ENCODE assay signal across 8 mouse cellular contexts in the genomic region with DNA sequence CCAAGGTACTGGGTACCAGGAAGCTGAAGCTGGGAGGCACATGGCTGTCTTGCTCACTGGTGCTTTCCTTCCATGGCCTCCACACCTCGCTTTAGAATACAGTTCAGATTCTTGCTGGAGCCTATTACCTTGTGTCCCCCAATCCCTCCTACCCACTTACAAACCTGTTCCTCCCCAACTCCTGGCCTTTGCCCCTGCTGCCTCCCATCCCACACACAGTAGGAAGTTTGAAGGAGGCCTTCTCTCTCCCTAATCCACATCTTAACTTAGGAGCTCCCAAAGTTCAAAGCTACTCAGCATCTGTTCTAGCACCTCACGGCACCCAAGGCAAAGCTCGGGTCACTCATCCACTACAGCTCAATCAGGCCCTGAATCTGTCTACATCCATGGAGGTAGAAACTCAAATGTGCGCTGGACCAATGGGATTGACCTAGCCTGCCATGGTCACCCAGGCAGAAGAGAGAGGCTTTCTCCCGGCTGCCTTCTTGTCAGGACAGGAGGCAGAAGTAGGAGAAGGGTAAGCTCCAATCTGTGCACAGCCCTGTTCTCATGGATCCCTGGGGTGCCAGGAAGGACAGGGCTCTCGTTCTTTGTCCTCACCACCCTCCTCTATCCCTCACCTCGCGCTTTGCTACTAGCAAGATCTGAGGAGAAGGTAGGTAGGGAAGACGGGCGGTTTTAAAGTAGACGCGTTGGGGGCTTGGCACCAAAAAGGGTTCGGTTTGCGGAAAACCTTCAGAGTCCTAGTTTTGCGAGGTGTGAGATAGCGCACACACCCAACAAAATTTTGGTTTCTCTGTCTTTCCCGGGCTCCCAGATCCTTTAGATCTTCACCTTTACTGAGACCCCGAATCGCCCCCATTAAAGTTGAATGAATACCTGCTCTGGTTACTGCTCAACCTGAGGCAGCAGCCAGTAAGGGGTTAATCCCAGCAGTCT. TPM values are rescaled to one million over a fixed set of nuclear protein-coding genes. Genes with fewer than 3 reads are reported as not detected.
DNase-seq lines count a peak whose midpoint lies in the region; ATAC-seq and TF ChIP-seq lines count a peak whose summit lies in the region.

No protein-coding gene starts in this region.

- H3K27ac ChIP-seq in hindbrain, embryonic 12.5 days, result peak overlapping the region; percentile 87
- peak overlapping the region; percentile 85 for H3K27ac ChIP-seq in liver, postnatal 0 days (ENCODE audit: low read depth)

- WGBS in hindbrain, embryonic 12.5 days, result 8% methylated on average over 19 of the region's 19 CpGs
- WGBS in liver, postnatal 0 days (ENCODE audit: insufficient replicate concordance), result 11% methylated on average over 19 of the region's 19 CpGs

- no peaks in the 10 kb centered on the region for H3K79me2 ChIP-seq in C2C12 (ENCODE audit: control insufficient read depth, insufficient read depth)

- peak overlapping the region; percentile 74 for H3K4me2 ChIP-seq in hindbrain, embryonic 12.5 days (replicated peaks)
- H3K4me2 ChIP-seq in liver, postnatal 0 days (ENCODE audit: low read depth, low read length), result peak overlapping the region; percentile 85

- H3K4me1 ChIP-seq in hindbrain, embryonic 12.5 days, result peaks cover 19% of the 10 kb centered on the region
- H3K4me1 ChIP-seq in liver, postnatal 0 days (ENCODE audit: insufficient read depth), result peaks cover 10% of the 10 kb centered on the region

- peak; percentile 44 for ATAC-seq in hindbrain, embryonic 12.5 days (ENCODE audit: low FRiP score)
- peak; percentile 8; the same call in 1 of the 2 replicates for ATAC-seq in liver, postnatal 0 days

- H3ac ChIP-seq in C2C12 (ENCODE audit: control insufficient read depth, insufficient read length, low read depth), result peak overlapping the region; percentile 39

- H3K9ac ChIP-seq in hindbrain, embryonic 12.5 days, result peak overlapping the region; percentile 67
- peak overlapping the region; percentile 67 for H3K9ac ChIP-seq in liver, postnatal 0 days (replicated peaks)

- TF ChIP-seq CTCF in C2C12 (IDR thresholded peaks at IDR 0.05; ENCODE audit: control insufficient read depth, insufficient read depth, insufficient read length), result no peak
- TF ChIP-seq CTCF in liver, postnatal 0 days (IDR thresholded peaks at IDR 0.05; ENCODE audit: low read depth), result no peak

- TF ChIP-seq EP300 in liver, postnatal 0 days (IDR thresholded peaks at IDR 0.05; ENCODE audit: low read depth), result no peak

- H3K79me3 ChIP-seq in C2C12 (ENCODE audit: low read depth), result no peaks in the 10 kb centered on the region

- no peaks in the 10 kb centered on the region for H3K27me3 ChIP-seq in C2C12 (ENCODE audit: control insufficient read depth, insufficient read depth, insufficient read length)
- no peaks in the 10 kb centered on the region for H3K27me3 ChIP-seq in hindbrain, embryonic 12.5 days
- H3K27me3 ChIP-seq in liver, postnatal 0 days (ENCODE audit: insufficient read depth, low read length), result no peaks in the 10 kb centered on the region

- no peaks in the 10 kb centered on the region for H3K36me3 ChIP-seq in C2C12 (ENCODE audit: control insufficient read depth, insufficient read depth)
- peaks cover 20% of the 10 kb centered on the region for H3K36me3 ChIP-seq in hindbrain, embryonic 12.5 days
- peaks cover 3% of the 10 kb centered on the region; the same call in 1 of the 2 replicates for H3K36me3 ChIP-seq in liver, postnatal 0 days (replicated peaks; ENCODE audit: insufficient read depth, low read length)

- no peak overlapping the region for H3K4me3 ChIP-seq in C2C12 (ENCODE audit: insufficient read depth, poor library complexity, severe bottlenecking)
- H3K4me3 ChIP-seq in hindbrain, embryonic 12.5 days, result peak overlapping the region; percentile 49
- peak overlapping the region; percentile 51 for H3K4me3 ChIP-seq in liver, postnatal 0 days (ENCODE audit: low read depth, low read length)

- H3K9me3 ChIP-seq in hindbrain, embryonic 12.5 days (replicated peaks), result no peaks in the 10 kb centered on the region
- H3K9me3 ChIP-seq in liver, postnatal 0 days (ENCODE audit: low read length), result no peaks in the 10 kb centered on the region

- DNase-seq in embryo, embryonic 10 days (ENCODE audit: low spot score), result peak; percentile 24
- DNase-seq in embryo, embryonic 10.5 days (ENCODE audit: low spot score), result no peak
- peak; percentile 15 for DNase-seq in embryo, embryonic 9.5 days (ENCODE audit: extremely low spot score)
- no peak for DNase-seq in liver, postnatal 0 days
- peak; percentile 40 for DNase-seq in yolk sac, embryonic 10.5 days (ENCODE audit: low spot score)
- no peak for DNase-seq in urinary bladder, postnatal 14 days (ENCODE audit: low spot score)

TF ChIP-seq in C2C12, 6 proteins besides CTCF, POLR2A, EP300 and RAD21:
- no peak for TF ChIP-seq MYOD1 (IDR thresholded peaks at IDR 0.05; ENCODE audit: control insufficient read depth, insufficient read length, low read depth)
- no peak for TF ChIP-seq USF1 (IDR thresholded peaks at IDR 0.05; ENCODE audit: low read depth)
- no peak for TF ChIP-seq CEBPB (IDR thresholded peaks at IDR 0.05; ENCODE audit: low read depth)
- no peak for TF ChIP-seq FOSL1 (IDR thresholded peaks at IDR 0.05; ENCODE audit: insufficient read depth, low read length, poor library complexity, severe bottlenecking)
- TF ChIP-seq MYOG (IDR thresholded peaks at IDR 0.05; ENCODE audit: control insufficient read depth, extremely low read depth, insufficient read length), result no peak
- TF ChIP-seq MAX (IDR thresholded peaks at IDR 0.05), result no peak

RNA-seq across cellular contexts. Expression of gene Neil1, which starts 0.6 kb away (rescaled TPM):
- polyA plus RNA-seq in C2C12 (2012; fragmentation: generic; extraction: Trizol), result 2.7 TPM
- polyA plus RNA-seq in hindbrain, embryonic 12.5 days (2016; fragmentation: Nextera tagmentation; extraction: Ambion mirVana), result 8.4 and 9.8 TPM in 2 replicates
- polyA plus RNA-seq in liver, postnatal 0 days (2015; fragmentation: Nextera tagmentation; extraction: Ambion mirVana), result 2.5 and 2.9 TPM in 2 replicates

RNA-seq across cellular contexts. Expression of gene Commd4, which starts 10.7 kb away (rescaled TPM):
- 80.9 TPM for polyA plus RNA-seq in C2C12 (2012; fragmentation: generic; extraction: Trizol)
- polyA plus RNA-seq in hindbrain, embryonic 12.5 days (2016; fragmentation: Nextera tagmentation; extraction: Ambion mirVana), result 108 and 122 TPM in 2 replicates
- 45.4 and 48.2 TPM in 2 replicates for polyA plus RNA-seq in liver, postnatal 0 days (2015; fragmentation: Nextera tagmentation; extraction: Ambion mirVana)

RNA-seq across cellular contexts. Expression of gene Man2c1, which starts 17.0 kb away (rescaled TPM):
- 28.5 TPM for polyA plus RNA-seq in C2C12 (2012; fragmentation: generic; extraction: Trizol)
- 62.3 TPM in 2 replicates for polyA plus RNA-seq in hindbrain, embryonic 12.5 days (2016; fragmentation: Nextera tagmentation; extraction: Ambion mirVana)
- 18.2 and 18.5 TPM in 2 replicates for polyA plus RNA-seq in liver, postnatal 0 days (2015; fragmentation: Nextera tagmentation; extraction: Ambion mirVana)

Comparison
In these comparisons a context has a peak if more than half of its experiments do, and no peak if none do; other contexts are left out.
1. DNase-seq: peak in embryo, embryonic 10 days (single experiment), embryo, embryonic 9.5 days (single experiment) and yolk sac, embryonic 10.5 days (single experiment); none in embryo, embryonic 10.5 days (single experiment), liver, postnatal 0 days (single experiment) and urinary bladder, postnatal 14 days (single experiment).